Mouse (Mus musculus) heart, adult 18-20 months (tissue): Measurements from ENCODE around the gene Pafah1b3. TPM values are rescaled to one million over a fixed set of nuclear protein-coding genes. Genes with fewer than 3 reads are reported as not detected.

Experiments used
- DNase-seq, 2 experiments: peaks; one replicate each; pipeline ENCODE4 v3.0.0; 2021 to 2022; ENCODE audit warnings: mixed read lengths in 1 of 2
- total RNA-seq, 2 experiments: library from RNA; stranded (reverse); gene quantifications; 2 replicates each; pipeline ENCODE4 v1.2.3; 2021

The Pafah1b3 gene
- total RNA-seq, 2 experiments from 2014 or later, result 4.0 to 5.6 TPM

DNA sequence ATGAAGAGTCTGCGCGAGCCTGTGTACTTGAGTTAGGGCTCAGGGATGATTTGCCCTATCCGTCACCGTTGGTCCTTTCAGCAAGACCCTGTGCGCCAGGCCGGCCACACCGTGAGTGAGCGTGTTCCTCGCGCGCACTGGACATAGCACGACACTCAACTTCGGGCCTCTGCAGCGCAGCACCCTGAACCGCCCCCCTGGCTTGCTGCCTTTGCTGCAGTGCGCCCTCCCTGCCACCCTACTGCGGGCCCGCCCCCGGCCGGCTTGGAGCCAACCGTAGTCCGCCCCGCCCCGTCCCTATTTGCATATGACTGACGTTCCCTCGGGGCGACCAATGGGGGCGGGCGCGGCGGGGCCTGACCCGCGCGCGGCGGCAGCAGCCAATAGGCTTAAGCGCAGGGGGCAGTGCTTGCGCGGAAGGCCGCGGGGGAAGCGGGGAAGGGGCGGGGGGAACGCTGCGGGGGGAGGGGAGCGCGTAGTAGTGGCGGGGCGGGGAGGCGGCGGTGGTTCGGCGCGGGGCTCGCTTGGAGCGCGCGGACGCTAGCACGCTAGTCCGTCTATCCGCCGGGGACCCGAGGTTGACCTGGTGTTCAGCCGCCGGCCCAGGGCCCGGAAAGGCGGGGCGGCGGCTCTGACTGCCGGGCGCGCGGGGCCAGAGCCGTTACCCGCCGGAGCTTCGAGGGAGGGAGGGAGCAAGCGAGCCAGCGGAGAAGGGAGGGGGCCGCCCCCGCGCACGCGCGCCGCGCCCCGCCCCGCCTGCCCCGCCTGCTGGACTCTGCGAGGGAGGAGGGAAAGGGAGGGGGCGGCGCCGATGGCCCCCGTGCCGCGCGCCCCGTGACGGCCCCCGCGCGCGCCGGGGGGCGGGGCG, 15.8 kb downstream of the Pafah1b3 start:
- peak; percentile 97 to 98 for DNase-seq

GRCm38 (mm10) chr7:25281166-25281733, 16.5 kb downstream of the Pafah1b3 start:
- no peak for DNase-seq

DNA sequence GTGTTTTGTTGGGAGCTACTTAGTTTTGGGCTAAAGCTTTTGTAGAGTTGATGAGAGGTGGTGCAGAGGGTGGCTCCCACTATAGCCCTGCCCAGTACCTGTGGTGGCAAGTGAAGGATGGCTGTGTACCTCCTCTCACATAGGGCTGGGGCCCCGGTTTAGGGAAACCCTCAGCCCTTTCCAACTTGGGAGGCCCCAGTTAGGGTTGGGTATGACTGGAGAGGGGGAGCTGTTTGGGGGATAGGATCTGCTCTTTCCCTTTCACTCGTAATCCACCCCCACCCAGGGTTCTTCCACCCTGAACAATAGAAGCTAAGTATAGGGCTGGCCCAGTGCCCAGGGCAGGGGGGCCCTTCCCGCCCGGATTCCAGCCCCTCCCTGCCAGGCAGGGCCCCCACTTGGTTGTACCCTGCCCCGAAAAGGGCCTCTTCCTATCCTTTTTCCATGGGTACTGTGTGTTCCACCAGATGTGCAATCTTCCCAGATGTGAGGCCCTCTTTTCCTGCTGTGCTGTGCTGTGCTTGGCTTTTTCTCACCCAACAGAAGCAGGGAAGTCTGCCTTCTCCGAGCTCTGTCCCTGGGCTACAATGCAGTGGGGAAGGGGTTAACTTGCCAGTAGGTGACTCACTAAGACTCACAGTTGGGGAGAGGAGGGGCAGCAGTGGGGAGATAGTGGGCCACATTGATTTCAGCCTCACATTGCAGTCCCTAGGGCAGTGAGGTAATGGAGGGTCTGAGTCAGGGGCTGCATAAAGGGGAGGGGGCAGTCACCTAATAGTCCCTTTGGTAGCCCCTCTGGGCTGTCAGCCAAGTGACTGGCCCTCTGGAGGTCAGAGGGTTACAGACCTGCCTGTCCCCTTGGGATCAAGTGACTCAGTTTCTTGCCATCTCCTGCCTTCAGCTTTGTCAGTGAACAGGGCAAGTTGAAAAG, 17.7 kb downstream of the Pafah1b3 start:
- peak; percentile 77 to 89 for DNase-seq

- DNase-seq, result peak; percentile 93
Observed at GRCm38 (mm10) chr7:25279076-25279860, 18.5 kb downstream of the Pafah1b3 start.

DNA sequence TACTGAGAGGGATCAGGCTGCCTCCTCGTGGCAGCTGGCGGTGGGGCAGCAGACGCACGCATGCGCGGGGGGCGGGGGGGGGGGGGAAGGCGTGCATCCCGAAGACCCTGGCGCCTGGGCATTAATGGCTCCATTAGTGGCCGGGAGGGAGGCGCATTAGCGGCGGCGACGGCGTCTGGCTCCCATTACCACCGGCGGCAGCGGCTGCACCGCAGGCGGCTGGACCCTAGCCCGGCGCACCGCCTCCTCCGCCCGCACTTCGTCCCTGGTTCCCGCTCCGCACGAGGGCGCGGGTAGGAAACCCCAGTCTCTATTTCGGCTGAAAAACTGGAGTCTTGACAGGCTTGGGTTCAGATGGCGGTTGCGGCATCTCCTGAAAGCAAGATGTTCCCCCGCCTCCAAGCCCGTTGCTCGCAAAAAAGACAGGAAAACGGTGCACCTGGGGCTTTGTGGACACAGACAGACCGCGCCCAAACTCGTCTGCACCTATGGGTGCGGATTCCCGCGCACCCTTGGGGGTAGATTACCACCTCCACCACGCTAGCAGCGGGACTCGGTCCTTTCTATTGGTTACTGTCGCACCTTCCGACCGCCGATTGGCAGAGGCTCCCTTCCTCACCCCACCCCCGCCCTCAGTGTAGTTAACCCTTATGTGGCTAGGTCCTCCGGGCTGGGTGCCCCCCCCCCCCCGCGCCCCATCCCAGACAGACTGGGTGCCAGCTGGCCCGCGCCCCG, 19.3 kb downstream of the Pafah1b3 start:
- DNase-seq, result peak; percentile 87 to 92

DNA sequence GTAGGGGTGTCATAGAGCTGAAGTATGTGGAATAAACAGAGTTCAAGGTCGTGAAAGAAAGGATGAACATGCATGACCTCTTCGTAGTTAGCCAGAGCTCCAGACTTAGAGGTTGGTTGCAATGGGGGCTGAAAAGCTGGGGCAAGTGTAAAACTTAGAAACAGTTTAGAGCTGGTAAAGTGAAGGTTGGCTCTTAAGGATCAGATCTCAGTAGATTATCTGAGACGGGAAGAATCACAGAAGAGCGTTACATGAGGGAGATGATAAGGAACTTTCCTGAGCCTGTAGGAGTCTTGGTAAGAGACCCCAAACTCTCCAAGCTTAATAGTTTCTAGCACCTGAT, 19.8 kb downstream of the Pafah1b3 start:
- DNase-seq, result no peak

GRCm38 (mm10) chr7:25277405-25277804, 20.4 kb downstream of the Pafah1b3 start:
- peak in 1 of 2 experiments; percentile 22 for DNase-seq

DNA sequence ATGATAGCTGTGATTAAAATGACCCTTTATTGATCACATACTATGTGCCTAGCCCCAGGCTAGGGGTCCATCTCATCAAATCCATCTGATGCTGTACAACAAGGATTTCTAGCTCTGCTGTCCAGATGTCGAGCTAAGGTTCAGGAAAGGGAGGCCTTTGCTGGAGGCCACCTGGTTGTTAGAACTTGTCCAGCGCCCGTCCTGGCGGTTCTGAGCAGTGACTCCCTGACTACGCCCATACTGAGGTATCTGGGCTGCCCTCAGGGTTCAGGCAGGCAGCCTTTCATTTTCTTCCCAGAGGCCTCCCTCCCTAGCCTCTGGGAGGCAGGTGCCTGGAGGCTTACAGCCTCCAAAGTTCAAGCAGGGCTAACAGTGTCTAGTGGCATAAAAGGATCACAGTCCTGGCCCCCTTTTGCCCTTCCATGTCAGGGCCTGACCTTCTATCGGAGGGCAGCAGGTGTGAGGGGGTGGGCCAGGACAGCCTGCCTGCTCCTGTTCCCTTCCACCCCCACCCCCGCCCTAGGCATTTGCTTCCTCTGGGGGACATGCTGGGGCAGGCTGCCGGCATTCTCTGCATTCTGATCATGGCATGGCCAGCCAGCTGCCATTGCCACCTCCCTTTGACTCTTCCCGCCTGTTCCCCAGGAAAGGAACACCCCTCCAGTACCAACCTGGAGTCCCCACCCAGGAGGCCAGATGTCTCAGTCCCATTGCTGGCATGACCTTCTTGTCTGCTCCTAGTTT, 22.1 kb downstream of the Pafah1b3 start:
- DNase-seq, result peak in 1 of 2 experiments; percentile 22

GRCm38 (mm10) chr7:25274996-25275395, 22.8 kb downstream of the Pafah1b3 start:
- DNase-seq, result no peak

DNA sequence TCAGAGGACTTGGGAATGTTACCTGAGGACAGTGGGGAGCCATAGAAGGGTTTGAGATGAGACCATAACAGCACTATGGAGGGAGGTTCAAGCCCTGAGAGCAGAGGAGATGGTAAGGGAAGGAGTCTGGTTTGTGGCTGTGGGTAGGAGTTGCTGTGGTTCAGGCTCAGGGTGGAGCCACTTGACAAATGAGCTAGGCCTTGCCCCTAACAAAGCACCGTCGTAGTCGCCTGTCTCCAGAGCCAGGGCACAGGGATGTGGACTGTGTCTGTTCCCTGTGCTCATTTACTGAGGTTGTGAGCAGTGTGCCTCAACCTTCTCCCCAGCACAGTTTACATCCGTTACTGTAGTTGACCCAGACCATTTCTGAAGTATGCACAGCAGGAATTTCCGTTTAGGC, 23.2 kb downstream of the Pafah1b3 start:
- DNase-seq, result no peak

DNA sequence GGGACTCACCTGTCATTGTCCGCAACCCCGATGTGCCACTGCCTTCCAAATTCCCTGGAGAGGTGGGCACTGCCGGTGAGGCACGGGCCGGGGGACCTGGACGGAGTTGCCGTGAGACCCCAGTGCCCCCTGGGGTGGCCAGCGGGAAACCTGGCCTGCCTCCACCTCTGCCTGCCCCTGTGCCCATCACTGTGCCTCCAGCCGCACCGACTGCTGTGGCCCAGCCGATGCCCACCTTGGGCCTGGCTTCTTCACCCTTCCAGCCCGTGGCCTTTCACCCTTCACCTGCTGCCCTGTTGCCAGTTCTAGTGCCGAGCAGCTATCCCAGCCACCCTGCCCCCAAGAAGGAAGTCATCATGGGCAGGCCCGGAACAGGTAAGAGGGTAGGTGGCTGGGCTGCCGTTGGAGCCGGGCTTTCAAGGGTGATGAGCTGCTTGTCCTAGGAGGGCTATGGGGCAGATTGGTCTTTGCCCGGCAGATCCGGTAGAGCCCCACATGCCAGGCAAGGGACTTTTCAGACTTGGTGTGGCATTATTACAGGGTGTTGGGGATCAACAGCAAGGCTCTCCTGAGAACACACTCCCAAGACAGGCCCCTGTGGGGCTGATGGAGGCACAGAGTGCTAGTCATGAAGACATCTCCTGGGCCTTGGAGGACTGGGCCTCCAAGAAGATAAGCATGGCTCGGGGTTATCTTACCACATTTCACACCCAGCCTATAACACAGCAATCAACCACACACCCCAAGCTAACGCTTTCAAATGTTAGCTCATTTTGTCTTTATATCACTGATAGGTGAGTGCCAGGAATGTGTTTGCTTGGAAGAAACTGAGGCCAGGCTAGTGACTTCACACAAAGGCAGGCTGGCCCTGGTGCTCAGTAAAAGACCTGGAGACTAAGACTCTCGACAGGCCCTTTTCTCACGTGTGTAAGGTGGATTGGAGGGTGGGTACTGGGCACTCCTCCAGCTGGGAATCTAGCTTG, 24.2 kb downstream of the Pafah1b3 start:
- DNase-seq, result peak in 1 of 2 experiments; percentile 7

DNA sequence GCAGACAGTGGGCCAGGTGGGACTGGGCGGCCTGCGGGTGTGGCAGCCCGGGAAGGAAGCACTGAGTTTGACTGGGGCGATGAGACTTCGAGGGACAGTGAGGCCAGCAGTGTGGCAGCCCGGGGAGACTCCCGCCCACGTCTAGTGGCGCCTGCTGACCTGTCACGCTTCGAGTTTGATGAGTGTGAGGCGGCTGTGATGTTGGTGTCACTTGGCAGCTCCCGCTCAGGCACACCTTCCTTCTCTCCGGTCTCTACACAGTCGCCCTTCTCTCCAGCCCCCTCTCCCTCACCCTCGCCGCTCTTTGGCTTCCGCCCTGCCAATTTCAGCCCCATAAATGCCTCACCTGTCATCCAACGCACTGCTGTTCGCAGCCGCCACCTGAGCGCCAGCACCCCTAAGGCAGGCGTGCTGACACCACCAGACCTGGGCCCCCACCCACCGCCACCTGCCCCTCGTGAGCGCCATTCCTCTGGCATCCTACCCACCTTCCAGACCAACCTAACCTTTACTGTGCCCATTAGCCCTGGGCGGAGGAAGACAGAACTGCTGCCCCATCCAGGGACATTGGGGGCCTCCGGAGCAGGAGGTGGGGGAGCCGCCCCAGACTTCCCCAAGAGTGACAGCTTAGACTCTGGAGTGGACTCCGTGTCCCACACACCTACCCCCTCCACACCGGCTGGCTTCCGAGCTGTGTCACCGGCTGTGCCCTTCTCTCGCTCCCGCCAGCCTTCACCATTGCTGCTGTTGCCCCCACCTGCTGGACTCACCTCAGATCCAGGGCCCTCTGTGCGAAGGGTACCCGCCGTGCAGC, 25.1 kb downstream of the Pafah1b3 start:
- DNase-seq, result no peak

DNA sequence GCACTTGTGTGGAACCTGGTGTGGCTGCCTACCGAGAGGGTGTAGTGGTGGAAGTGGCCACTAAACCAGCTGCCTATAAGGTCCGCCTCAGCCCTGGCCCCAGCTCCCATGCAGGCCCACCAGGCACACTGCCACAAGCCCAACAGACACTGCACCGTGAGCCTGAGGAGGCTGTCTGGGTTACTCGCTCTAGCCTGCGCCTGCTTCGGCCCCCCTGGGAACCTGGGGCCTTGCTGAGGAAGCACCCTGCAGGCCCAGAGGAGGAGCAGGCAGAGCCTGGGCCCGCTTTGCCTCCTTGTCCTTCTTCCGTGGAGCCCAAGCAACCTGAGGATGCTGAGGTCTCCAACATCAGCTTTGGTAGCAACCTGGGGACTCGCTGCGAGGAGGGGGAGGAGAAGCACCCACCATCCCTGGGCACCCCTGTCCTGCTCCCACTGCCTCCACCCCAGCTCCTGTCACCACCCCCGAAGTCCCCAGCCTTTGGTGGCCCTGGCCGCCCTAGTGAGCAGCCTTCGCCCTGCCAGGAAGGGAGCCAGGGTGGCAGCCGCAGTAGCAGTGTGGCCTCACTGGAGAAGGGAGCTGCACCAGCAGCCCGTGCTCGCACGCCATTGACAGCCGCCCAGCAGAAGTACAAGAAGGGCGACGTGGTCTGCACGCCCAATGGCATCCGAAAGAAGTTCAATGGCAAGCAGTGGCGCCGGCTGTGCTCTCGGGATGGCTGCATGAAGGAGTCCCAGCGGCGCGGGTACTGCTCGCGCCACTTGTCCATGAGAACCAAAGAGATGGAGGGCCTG, 25.9 kb downstream of the Pafah1b3 start:
- no peak for DNase-seq

DNA sequence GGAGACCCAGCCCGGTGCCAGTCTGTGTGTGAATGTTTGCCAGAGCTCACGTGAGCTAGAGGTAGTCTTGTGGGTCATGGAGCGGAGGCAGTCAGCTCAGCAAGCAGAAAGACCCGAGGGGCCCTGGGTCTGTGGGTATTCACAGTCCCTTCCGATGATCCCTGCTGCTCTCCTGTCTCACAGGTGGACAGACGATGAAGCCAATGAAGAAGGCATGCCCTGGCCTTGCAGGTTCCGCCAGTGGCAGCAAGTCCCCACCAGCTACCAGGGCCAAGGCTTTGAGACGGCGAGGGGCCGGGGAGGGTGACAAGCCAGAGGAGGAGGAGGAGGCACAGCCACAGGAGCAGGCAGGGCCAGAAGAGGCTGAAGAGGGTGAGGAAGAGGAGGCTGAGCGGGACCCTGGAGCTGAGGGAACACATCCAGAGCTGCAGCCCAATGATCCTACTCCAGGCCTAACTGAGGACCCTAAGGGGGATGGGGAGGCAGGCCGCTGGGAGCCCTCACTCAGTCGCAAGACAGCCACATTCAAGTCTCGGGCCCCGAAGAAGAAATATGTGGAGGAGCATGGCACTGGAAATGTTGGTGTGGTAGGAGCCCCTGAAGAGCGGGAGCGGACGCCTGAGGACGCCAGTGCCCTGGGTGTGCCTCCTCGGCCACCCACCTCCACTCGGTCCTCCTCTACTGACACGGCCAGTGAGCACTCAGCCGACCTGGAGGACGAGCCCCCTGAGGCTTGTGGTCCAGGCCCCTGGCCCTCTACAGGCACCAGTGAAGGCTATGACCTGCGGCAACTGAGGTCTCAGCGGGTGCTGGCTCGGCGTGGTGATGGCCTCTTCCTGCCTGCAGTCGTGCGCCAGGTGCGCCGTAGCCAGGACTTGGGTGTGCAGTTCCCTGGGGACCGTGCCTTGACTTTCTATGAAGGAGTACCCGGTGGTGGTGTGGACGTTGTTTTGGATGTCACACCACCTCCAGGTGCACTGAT, 26.8 kb downstream of the Pafah1b3 start:
- DNase-seq, result no peak

DNA sequence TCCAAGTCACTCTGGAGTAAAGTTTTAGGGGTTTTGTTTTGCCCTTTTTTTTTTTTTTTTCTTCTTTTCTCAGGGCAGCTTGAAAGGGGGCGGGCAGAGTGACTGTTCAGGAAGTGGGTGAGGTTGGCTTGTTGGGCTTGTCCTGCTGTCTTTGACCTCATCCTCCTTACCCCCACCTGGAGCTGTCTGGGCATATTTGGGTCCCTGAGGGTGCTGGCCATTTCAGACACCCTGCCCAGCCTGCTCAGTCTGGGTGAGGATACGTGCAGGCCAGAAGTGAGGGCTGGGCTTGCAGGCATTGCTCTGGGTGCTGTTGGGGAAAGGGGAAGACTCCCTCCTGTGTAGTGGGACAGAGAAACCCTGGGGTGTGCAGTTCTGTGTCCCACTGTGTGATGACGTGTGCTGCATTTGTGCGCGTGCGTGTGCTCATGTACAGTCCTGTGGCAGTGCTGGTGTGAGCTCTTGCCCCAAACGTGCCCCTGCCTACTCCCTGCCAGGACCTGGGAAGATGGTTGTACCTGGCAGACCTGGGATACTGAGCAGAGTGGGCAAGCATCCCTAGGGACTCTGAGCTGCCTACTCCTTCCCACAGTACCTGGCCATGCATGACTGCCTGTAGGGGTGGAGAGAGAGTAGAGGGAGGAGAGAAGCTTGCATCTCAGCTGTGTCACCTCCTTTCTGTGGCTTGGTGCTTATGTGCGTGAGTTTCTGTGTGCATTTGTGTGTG, 28.1 kb downstream of the Pafah1b3 start:
- peak in 1 of 2 experiments; percentile 42 for DNase-seq
